Mouse (Mus musculus) midbrain, embryonic 14.5 days (tissue): Measurements from ENCODE around the gene Ggt6. TPM values are rescaled to one million over a fixed set of nuclear protein-coding genes. Genes with fewer than 3 reads are reported as not detected.
A peak's percentile ranks its signal among the peaks of the same experiment; 100 is the strongest.

Source experiments
- ATAC-seq: fragments of 200-750 bp; cut with Nextera tagmentation; 2 replicates; pipeline ENCODE4 v1.8.0; 2017; ENCODE audit warnings: moderate number of reproducible peaks, moderate library complexity; ENCODE audit not compliant: low FRiP score, low TSS enrichment
- DNase-seq: peaks from one replicate; pipeline ENCODE4 v3.0.0-alpha.2; 2015
- H3K27ac ChIP-seq: fragments of 300-500 bp; sonication (generic); replicated peaks from 2 replicates; pipeline ENCODE4 v1.5.1; 2014; ENCODE audit warnings: mild to moderate bottlenecking, low read depth, low read length, moderate library complexity
- H3K27me3 ChIP-seq: fragments of 300-500 bp; sonication (generic); 2 replicates; pipeline ENCODE4 v1.6.1; 2014; ENCODE audit warnings: low read length, control low read depth, mixed read lengths; ENCODE audit not compliant: control insufficient read depth, insufficient read depth
- H3K36me3 ChIP-seq: fragments of 300-500 bp; sonication (generic); 2 replicates; pipeline ENCODE4 v1.6.1; 2014; ENCODE audit warnings: low read length, control low read depth; ENCODE audit not compliant: control insufficient read depth, insufficient read depth
- H3K4me1 ChIP-seq: fragments of 300-500 bp; sonication (generic); 2 replicates; pipeline ENCODE4 v1.6.1; 2014; ENCODE audit warnings: mild to moderate bottlenecking, antibody characterized with exemption, low read length, control low read depth; ENCODE audit not compliant: control insufficient read depth, insufficient read depth
- H3K4me2 ChIP-seq: fragments of 300-500 bp; sonication (generic); 2 replicates; pipeline ENCODE4 v1.6.1; 2014; ENCODE audit warnings: mild to moderate bottlenecking, low read length, moderate library complexity
- H3K4me3 ChIP-seq: fragments of 300-500 bp; sonication (generic); replicated peaks from 2 replicates; pipeline ENCODE4 v1.5.1; 2014; ENCODE audit warnings: low read depth, low read length
- H3K9ac ChIP-seq: fragments of 300-500 bp; sonication (generic); replicated peaks from 2 replicates; pipeline ENCODE4 v1.6.1; 2014; ENCODE audit warnings: mild to moderate bottlenecking, low read length, moderate library complexity
- H3K9me3 ChIP-seq: fragments of 300-500 bp; sonication (generic); 2 replicates; pipeline ENCODE4 v1.6.1; 2016; ENCODE audit warnings: low read length, control low read depth, mixed read lengths; ENCODE audit not compliant: control insufficient read depth
- WGBS: fragments of 180-500 bp; shearing (Covaris S2); extraction: QIAGEN DNeasy Blood & Tissue Kit; methylation state at CpG from one replicate; pipeline ENCODE4 v1.1.7; 2014; 5-methylcytosine and 5-hydroxymethylcytosine counted together
- polyA plus RNA-seq: library from polyadenylated mRNA; unstranded; fragments of >200 nt; fragmentation: Nextera tagmentation; extraction: Ambion mirVana; gene quantifications from 2 replicates; pipeline ENCODE4 v1.2.1, GENCODE M21; 2014

Gene Ggt6
- polyA plus RNA-seq, 1 experiment from 2014 or later, result not detected

- Histone ChIP-seq H3K4me2 (peak within 1 kb of the TSS; percentile 86), H3K27ac (peak within 1 kb of the TSS; percentile 91), H3K4me3 (peak within 1 kb of the TSS; percentile 84), H3K27me3 (no peaks in the 10 kb centered on the region), H3K9ac (peak within 1 kb of the TSS; percentile 75), H3K36me3 (peaks cover 38% of the 10 kb centered on the region), H3K9me3 (no peaks in the 10 kb centered on the region), H3K4me1 (peaks cover 7% of the 10 kb centered on the region)
- WGBS, result under 1% methylated on average over 46 of the region's 46 CpGs
- peak; percentile 99 for DNase-seq
- ATAC-seq, result peak; percentile 91
Observed at GRCm38 (mm10) chr11:72440965-72441664, 5.8 kb downstream of the Ggt6 start, which contains the start of gene Mybbp1a. Gene Mybbp1a (plus strand): TSS chr11:72441355.

- Histone ChIP-seq H3K4me3 (no peak overlapping the region), H3K4me1 (peaks cover 7% of the 10 kb centered on the region), H3K9ac (no peak overlapping the region), H3K27ac (no peak overlapping the region), H3K9me3 (no peaks in the 10 kb centered on the region), H3K36me3 (peaks cover 92% of the 10 kb centered on the region), H3K4me2 (no peak overlapping the region), H3K27me3 (no peaks in the 10 kb centered on the region)
- 87% methylated on average over 6 of the region's 6 CpGs for WGBS
- peak; percentile 61 for DNase-seq
- no peak for ATAC-seq
Observed at GRCm38 (mm10) chr11:72446311-72447105, 11.2 kb downstream of the Ggt6 start.

- ATAC-seq (no peak), DNase-seq (no peak)
- Histone ChIP-seq H3K9ac (no peak overlapping the region), H3K27ac (no peak overlapping the region), H3K4me3 (no peak overlapping the region), H3K4me2 (no peak overlapping the region), H3K27me3 (no peaks in the 10 kb centered on the region), H3K9me3 (no peaks in the 10 kb centered on the region), H3K36me3 (peaks cover 100% of the 10 kb centered on the region), H3K4me1 (peaks cover under 1% of the 10 kb centered on the region; the same call in 1 of the 2 replicates)
- 87% methylated on average over 8 of the region's 8 CpGs for WGBS
Observed at GRCm38 (mm10) chr11:72447475-72447874, 12.1 kb downstream of the Ggt6 start.

GRCm38 (mm10) chr11:72452140-72452665 is 16.9 kb downstream of the Ggt6 start:
- Histone ChIP-seq H3K9me3 (no peaks in the 10 kb centered on the region), H3K27me3 (no peaks in the 10 kb centered on the region), H3K36me3 (peaks cover 82% of the 10 kb centered on the region), H3K4me1 (no peaks in the 10 kb centered on the region), H3K9ac (no peak overlapping the region), H3K27ac (no peak overlapping the region), H3K4me3 (no peak overlapping the region), H3K4me2 (no peak overlapping the region)
- ATAC-seq (no peak), DNase-seq (no peak)
- WGBS, result 88% methylated on average over 3 of the region's 3 CpGs

- Histone ChIP-seq H3K4me2 (no peak overlapping the region), H3K27ac (no peak overlapping the region), H3K4me1 (no peaks in the 10 kb centered on the region), H3K9ac (no peak overlapping the region), H3K4me3 (no peak overlapping the region), H3K27me3 (no peaks in the 10 kb centered on the region), H3K9me3 (no peaks in the 10 kb centered on the region), H3K36me3 (peaks cover 72% of the 10 kb centered on the region)
- ATAC-seq (no peak), DNase-seq (no peak)
- WGBS, result 64% methylated on average over 15 of the region's 15 CpGs
Observed at GRCm38 (mm10) chr11:72453105-72453953, 18.0 kb downstream of the Ggt6 start.

- Histone ChIP-seq H3K4me3 (no peak overlapping the region), H3K27ac (no peak overlapping the region), H3K9me3 (no peaks in the 10 kb centered on the region), H3K9ac (no peak overlapping the region), H3K4me1 (no peaks in the 10 kb centered on the region), H3K27me3 (no peaks in the 10 kb centered on the region), H3K4me2 (no peak overlapping the region), H3K36me3 (peaks cover 55% of the 10 kb centered on the region)
- DNase-seq (peak; percentile 23), ATAC-seq (peak; percentile 24; the same call in 1 of the 2 replicates)
- 26% methylated on average over 5 of the region's 5 CpGs for WGBS
Observed at GRCm38 (mm10) chr11:72455694-72456093, 20.4 kb downstream of the Ggt6 start.

GRCm38 (mm10) chr11:72457995-72458496 is 22.7 kb downstream of the Ggt6 start:
- 69% methylated on average over 12 of the region's 12 CpGs for WGBS
- H3K9me3 ChIP-seq, result no peaks in the 10 kb centered on the region
- DNase-seq (no peak), ATAC-seq (no peak)
- H3K4me3 ChIP-seq, result no peak overlapping the region
- H3K27me3 ChIP-seq, result no peaks in the 10 kb centered on the region
- H3K36me3 ChIP-seq, result peaks cover 38% of the 10 kb centered on the region
- H3K4me1 ChIP-seq, result 0 out of 2 replicates have a peak, but pooled peaks cover 4% of the 10 kb centered on the region
- H3K9ac ChIP-seq, result no peak overlapping the region
- H3K27ac ChIP-seq, result no peak overlapping the region
- no peak overlapping the region for H3K4me2 ChIP-seq

- H3K9ac ChIP-seq, result no peak overlapping the region
- 0 out of 2 replicates have a peak, but pooled peaks cover 4% of the 10 kb centered on the region for H3K4me1 ChIP-seq
- peaks cover 33% of the 10 kb centered on the region for H3K36me3 ChIP-seq
- H3K4me2 ChIP-seq, result no peak overlapping the region
- 80% methylated on average over 3 of the region's 3 CpGs for WGBS
- DNase-seq (no peak), ATAC-seq (no peak)
- H3K27me3 ChIP-seq, result no peaks in the 10 kb centered on the region
- H3K4me3 ChIP-seq, result no peak overlapping the region
- no peaks in the 10 kb centered on the region for H3K9me3 ChIP-seq
- H3K27ac ChIP-seq, result no peak overlapping the region
Observed at GRCm38 (mm10) chr11:72458502-72458901, 23.2 kb downstream of the Ggt6 start.
